Mouse (Mus musculus): ENCODE data around the gene Slc35f4.
A peak's percentile ranks its signal among the peaks of the same experiment; 100 is the strongest.

The Slc35f4 gene

GRCm38 (mm10) chr14:49348897-49349250 lies 177.0 kb downstream of the Slc35f4 start:
- DNase-seq (ENCODE audit: extremely low spot score), result peak; percentile 39

- DNase-seq (ENCODE audit: extremely low spot score), result no peak
Observed at GRCm38 (mm10) chr14:49348164-49348896, 177.5 kb downstream of the Slc35f4 start.

GRCm38 (mm10) chr14:49345835-49346234 lies 180.0 kb downstream of the Slc35f4 start:
- DNase-seq (ENCODE audit: extremely low spot score), result no peak

GRCm38 (mm10) chr14:49337011-49337410 lies 188.8 kb downstream of the Slc35f4 start:
- DNase-seq (ENCODE audit: extremely low spot score), result no peak

GRCm38 (mm10) chr14:49333841-49334240 lies 192.0 kb downstream of the Slc35f4 start:
- no peak for DNase-seq (ENCODE audit: extremely low spot score)

- DNase-seq (ENCODE audit: extremely low spot score), result peak; percentile 15
Observed at GRCm38 (mm10) chr14:49316493-49316894, 209.4 kb downstream of the Slc35f4 start.

GRCm38 (mm10) chr14:49313981-49314380 lies 211.9 kb downstream of the Slc35f4 start:
- no peak for DNase-seq (ENCODE audit: extremely low spot score)

- DNase-seq (ENCODE audit: extremely low spot score), result no peak
Observed at GRCm38 (mm10) chr14:49313376-49313775, 212.5 kb downstream of the Slc35f4 start.

GRCm38 (mm10) chr14:49311548-49311947 lies 214.3 kb downstream of the Slc35f4 start:
- DNase-seq (ENCODE audit: extremely low spot score), result no peak

- no peak for DNase-seq (ENCODE audit: extremely low spot score)
Observed at GRCm38 (mm10) chr14:49311091-49311492, 214.8 kb downstream of the Slc35f4 start.

GRCm38 (mm10) chr14:49309670-49310069 lies 216.2 kb downstream of the Slc35f4 start:
- DNase-seq (ENCODE audit: extremely low spot score), result no peak

GRCm38 (mm10) chr14:49308591-49308990 lies 217.3 kb downstream of the Slc35f4 start:
- DNase-seq (ENCODE audit: extremely low spot score), result no peak

GRCm38 (mm10) chr14:49307842-49308241 lies 218.0 kb downstream of the Slc35f4 start:
- DNase-seq (ENCODE audit: extremely low spot score), result no peak

GRCm38 (mm10) chr14:49305534-49306409 lies 220.1 kb downstream of the Slc35f4 start:
- DNase-seq (ENCODE audit: extremely low spot score), result no peak

- DNase-seq (ENCODE audit: extremely low spot score), result no peak
Observed at GRCm38 (mm10) chr14:49302271-49302857, 223.5 kb downstream of the Slc35f4 start.

GRCm38 (mm10) chr14:49300981-49301619 lies 224.7 kb downstream of the Slc35f4 start:
- DNase-seq (ENCODE audit: extremely low spot score), result peak; percentile 25

GRCm38 (mm10) chr14:49300326-49300725 lies 225.5 kb downstream of the Slc35f4 start:
- no peak for DNase-seq (ENCODE audit: extremely low spot score)

GRCm38 (mm10) chr14:49293802-49294449 lies 231.9 kb downstream of the Slc35f4 start:
- DNase-seq (ENCODE audit: extremely low spot score), result no peak

GRCm38 (mm10) chr14:49290029-49290745 lies 235.7 kb downstream of the Slc35f4 start:
- DNase-seq (ENCODE audit: extremely low spot score), result no peak

GRCm38 (mm10) chr14:49283784-49284655 lies 241.8 kb downstream of the Slc35f4 start:
- DNase-seq (ENCODE audit: extremely low spot score), result no peak

Measured in embryo, embryonic 9.5 days (tissue).